Mouse (Mus musculus): ENCODE measurements around the gene Afap1l2.

Afap1l2 gene

GRCm38 (mm10) chr19:56976515-56976914 lies 31.5 kb downstream of the Afap1l2 start:
- DNase-seq (ENCODE audit: low spot score in 2 of 2) = no peak

DNA sequence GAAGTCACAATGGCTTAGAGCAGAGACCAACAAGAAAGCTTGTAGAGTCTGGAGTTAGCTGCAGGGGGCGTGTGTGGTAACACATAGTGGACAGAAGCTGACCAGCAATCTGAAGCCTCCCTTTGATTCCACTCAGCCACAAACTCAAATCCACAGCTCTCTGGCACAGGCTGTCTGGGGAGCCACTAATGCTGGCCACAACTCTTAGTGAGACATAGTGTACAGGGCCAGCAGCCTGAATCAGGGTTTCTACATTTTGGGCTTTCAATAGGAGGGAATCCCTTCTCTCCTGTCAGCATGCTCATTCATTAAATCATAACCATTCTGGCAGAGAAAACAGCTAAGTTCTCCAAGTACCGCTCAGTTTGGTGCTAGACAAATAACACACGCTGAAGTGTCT lies 32.5 kb downstream of the Afap1l2 start:
- DNase-seq (ENCODE audit: low spot score in 2 of 2) = no peak

DNA sequence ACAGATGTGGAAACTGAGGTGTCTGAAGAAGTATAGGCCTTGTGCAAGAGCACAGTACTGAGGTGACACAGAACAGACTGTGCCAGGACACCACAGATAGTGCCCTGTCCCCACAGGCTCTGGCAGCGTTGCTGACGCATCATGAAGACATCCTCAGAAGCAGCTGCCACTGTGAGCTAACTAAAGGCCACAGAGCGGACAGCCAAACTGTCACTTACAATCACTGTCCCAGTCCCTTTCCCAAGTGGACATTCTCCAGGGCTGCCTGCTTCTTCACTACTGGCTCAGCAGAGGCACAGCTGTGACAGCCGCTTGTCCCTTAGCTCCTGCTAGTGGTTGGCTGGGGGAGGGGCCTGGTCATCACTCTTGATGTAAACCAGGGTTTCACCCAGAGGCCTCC lies 33.9 kb downstream of the Afap1l2 start:
- peak in 1 of 2 experiments; percentile 43 for DNase-seq (ENCODE audit: low spot score in 2 of 2)

DNA sequence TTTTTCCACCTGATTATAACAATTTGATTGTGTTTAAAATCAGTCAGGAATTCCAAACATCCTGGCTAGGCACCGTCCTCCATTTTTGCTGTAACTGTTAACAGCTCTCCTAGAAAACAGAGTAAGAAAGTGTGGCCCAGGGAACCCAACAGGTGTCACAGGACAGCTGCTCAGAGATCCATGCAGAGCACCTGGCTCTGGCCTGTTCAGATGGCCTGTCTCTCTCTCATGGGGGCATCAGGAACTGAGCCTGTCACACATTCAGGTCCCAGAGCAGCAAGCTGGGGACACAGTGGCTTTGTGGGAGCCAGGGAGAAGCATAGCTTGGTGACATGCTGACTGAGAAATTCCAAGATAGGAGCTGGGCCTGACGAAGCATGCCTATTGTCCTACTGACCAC lies 35.3 kb downstream of the Afap1l2 start:
- no peak for DNase-seq (ENCODE audit: low spot score in 2 of 2)

DNA sequence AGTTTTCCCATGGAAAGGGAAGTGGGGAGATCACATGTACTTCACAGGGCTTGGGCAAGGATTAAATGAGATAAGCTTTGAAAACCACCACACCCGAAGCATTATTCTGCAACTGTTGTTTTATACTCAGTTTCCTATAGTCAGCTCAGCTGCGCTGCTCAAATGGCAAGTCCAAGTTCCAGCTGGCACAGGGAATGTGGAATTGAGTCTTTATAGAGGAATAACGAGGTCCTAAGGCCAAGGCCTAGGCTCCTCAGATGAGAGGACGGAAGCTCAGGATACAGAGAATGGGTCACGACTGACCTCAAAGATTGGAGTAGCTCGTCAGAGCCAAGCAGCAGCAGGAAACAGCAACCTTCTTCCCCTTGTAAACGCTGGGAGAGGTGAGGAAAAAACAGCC lies 36.7 kb downstream of the Afap1l2 start:
- no peak for DNase-seq (ENCODE audit: low spot score in 2 of 2)

GRCm38 (mm10) chr19:56963876-56964275 lies 44.2 kb downstream of the Afap1l2 start:
- no peak for DNase-seq (ENCODE audit: low spot score in 2 of 2)

DNA sequence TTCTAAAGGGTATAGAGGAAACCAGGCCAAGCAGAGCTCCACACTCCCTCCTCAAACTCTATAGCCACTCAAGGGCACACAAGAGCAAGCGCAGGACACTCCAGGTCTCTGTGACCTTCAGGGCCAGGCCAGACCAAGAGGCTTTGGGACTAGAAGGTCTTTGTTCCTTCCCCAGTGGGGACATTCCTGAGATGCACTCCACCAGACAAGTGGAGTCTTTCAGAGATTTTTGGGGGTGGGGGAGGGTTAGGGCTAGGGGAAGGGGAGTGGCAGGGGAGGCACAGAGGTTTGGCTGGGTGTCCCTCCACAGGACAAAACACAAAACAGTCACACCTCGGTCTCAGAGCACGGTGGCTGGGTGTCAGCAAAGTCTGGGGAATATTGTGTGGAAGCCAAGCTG lies 48.4 kb downstream of the Afap1l2 start:
- DNase-seq (ENCODE audit: low spot score in 2 of 2) = no peak

DNA sequence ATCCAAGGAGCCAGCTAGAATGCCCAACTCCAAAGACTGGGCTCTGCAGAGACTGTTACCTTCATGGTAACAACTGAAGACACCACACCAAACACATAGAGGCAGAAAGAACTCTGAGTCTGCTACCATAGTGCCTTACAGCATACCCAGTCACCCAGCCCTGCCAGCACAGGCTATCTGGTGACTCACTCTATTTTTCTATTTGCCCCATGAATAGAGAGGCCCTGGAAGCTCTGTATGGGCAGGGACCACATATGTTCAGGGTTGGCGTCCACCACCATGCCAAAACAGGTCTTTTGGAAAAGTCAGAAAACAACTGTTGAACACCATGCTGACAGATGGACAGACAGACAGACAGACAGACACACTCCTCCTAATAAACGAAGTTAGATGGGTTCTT lies 49.0 kb downstream of the Afap1l2 start:
- DNase-seq (ENCODE audit: low spot score in 2 of 2) = no peak

DNA sequence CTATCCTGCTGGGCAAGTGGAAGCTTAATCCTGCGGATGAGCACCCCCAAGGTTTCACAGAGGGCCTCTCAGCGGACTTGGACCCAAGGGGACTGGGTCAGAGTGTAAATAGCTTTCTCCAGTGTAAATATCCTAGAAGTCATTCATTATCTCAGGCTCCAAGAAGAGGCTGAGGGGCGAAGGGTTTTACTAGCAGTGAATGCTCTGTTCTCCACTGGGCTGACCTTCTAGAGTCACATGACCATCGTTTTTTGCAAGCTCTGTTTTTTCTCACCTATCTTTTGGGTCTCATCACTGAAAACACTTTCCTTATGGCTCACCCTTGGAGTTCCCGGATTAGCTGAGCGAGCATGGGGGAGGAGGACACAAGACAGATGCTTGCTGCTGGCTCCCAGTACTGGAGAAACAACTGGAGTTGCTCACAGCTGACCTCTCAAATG lies 49.4 kb downstream of the Afap1l2 start:
- no peak for DNase-seq (ENCODE audit: low spot score in 2 of 2)

DNA sequence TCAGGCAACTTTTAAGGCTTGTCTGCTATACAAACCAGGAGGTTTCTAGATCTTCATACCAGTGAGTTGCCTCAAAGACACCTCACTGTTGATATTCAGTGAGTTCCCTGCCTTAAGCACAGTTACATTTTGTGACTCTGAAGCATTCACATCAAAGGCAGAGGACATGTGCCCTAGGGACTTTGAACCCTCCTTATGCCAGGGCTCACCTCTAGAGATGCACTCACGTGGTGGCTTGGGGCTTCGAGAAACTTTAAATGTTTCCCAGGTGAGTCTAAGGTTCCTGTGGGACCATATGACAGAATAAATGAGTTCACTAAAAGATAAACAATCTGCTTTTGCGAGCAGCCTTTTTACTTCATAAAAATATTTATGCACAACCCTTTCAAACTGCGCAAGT lies 50.0 kb downstream of the Afap1l2 start:
- DNase-seq (ENCODE audit: low spot score in 2 of 2) = no peak

DNA sequence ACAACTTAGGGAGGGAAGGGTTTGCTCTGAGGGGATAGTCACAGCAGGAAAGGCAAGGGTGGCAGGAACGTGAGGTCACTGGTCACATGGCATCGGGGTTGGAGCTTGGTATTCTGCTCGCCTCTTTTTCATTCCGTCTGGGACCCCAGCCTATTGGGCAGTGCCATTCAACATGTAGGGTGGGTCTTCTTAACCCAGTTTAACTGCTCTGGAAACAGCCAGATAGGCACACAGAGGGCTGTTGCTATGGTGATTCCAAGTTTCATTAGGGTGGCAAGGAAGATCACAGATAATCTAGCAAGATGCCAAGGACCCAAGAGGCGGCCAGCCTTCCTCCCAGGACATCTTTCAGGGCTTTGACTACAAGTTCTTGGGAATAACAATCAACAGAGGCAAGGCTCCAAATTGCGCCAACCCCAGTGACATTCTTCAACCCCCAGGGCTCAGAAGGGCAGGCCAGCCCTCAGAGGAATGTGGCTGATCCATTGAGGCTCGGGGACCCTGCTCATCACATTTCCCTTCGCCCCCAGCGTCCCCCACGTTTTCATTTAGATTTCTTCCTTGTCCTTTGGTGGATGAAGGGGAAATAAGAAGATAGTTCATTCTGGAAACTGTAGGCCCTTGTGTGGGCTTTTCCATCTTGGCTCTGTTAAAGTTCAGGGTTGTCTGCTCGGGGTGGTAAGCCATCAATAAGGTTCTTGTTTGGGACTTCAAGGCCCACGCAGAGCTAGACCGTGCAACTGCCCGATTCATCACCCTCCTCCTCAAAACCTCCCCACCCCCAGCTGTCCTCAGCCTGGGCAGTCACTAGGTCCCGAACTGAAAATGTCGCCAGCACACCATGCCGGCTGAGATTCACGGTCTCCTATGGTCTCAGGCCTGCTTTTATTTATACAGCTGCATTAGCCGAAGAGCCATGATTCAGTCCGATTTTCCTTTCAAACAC lies 52.2 kb downstream of the Afap1l2 start:
- peak; percentile 67 to 74 for DNase-seq (ENCODE audit: low spot score in 2 of 2)

DNA sequence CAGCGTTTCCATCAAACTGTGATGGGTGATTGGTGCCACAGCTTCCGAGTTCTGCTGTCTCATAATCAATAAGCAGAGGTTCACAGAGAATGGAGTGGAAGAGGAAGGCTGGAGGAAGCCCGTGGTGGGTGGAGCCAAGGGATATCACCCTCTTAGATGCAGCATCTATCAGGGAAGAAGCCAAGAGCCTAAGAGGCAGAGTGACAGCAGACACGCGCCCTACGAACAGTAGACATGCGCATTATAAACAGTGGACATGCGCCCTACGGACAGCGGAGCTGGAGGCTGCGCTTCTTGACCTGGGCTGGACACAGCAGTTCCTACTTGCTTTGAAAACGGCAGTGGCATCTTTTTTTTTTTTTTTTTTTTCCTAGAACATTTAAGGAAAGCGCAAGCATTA lies 53.2 kb downstream of the Afap1l2 start:
- DNase-seq (ENCODE audit: low spot score in 2 of 2) = no peak

DNA sequence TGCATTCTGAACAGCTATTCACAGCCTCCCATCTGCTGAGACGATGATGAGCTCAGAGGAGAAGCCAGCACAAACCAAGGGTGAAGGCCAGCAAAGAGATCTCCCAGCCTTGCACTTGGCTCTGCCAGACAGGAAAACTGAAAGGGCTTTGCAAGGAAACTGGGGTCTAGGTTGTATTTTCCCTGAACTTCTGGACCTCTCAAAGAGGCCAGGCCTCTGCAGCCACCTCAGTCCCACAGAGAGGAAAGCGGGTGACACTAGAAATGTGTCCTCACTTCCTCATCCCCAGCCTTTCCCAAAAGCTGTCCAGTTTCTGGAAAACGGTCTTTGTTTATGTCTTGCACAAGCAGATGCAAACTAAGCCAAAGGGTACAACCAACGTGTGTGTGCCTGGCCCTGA lies 54.2 kb downstream of the Afap1l2 start:
- no peak for DNase-seq (ENCODE audit: low spot score in 2 of 2)

GRCm38 (mm10) chr19:56950818-56951217 lies 57.2 kb downstream of the Afap1l2 start:
- no peak for DNase-seq (ENCODE audit: low spot score in 2 of 2)

GRCm38 (mm10) chr19:56949868-56950267 lies 58.2 kb downstream of the Afap1l2 start:
- no peak for DNase-seq (ENCODE audit: low spot score in 2 of 2)

- no peak for DNase-seq (ENCODE audit: low spot score in 2 of 2)
Measured at GRCm38 (mm10) chr19:56947971-56948610, 59.9 kb downstream of the Afap1l2 start.

DNA sequence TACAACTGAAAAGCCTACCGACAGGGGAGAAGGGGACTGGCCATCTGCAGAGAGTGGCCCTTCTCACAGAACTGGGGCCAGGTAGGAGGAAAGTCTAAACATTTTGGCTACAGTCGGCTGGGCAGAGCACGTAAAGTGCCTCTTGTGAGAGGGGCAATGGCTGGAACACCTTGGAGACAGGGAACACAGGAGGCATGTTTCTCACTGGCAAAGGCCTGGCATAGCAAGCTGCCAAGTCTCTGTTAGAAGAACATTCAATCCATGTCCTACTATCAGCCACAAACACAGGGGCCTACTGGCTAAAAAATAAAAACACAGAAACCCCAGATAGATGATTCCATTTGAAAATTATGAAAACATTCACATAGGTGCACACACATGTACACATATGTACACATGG lies 61.3 kb downstream of the Afap1l2 start:
- DNase-seq (ENCODE audit: low spot score in 2 of 2) = no peak

DNA sequence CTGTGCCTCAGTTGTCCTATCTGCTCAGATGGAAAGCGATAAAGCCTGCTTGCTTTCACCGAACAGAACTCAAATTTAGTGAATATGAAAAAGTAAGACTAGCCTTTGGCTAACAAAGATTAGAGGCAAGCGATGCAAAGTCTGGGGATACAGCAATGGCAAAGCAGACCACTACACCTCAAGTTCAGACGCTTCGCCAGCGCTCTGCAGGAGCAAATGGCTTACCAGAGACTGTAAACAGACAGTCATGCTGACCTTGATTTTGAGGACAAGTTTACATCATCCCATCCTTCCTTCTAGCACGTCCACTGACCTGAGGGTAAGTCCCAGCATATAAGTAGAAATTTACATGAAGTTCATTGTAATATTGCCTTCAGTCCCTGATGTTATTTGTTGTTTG lies 61.8 kb downstream of the Afap1l2 start:
- no peak for DNase-seq (ENCODE audit: low spot score in 2 of 2)

DNA sequence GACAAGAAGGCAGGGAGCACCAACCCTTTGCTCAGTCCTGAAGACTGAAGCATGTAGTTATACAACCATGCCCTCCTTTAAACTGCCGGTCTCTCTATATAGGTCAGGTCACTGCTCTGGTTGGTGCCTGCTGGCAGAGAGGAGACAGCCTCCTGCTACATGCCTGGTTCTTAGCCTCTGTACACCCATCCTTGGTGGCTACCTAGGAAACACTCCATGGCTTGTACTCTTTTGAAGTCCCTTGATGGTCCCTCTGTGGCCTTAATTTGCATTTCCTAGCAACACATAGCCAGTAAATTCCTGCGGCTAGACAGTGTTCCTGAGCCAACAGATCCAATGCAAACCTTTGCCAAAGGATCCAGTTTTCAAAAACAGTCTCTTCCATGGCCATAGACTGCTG lies 62.4 kb downstream of the Afap1l2 start:
- DNase-seq (ENCODE audit: low spot score in 2 of 2) = no peak

DNA sequence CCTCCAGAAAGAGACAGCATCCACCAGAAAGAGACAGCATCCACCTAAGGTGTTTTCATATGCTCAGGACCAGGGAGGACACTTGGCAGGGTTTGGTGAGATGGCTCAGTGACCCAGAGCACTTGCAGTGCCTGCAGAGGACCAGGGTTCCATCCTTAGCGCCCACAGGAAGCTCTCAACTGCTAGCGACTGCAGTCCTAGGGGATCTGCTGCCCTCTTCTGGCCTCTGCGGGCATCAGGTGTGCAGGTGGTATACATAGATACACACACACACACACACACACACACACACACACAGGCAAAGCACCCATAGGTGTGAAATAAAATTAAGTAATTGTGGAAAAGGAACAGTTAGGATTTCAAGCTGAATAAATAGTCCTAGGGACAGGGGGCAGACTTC lies 63.2 kb downstream of the Afap1l2 start:
- DNase-seq (ENCODE audit: low spot score in 2 of 2) = no peak

DNA sequence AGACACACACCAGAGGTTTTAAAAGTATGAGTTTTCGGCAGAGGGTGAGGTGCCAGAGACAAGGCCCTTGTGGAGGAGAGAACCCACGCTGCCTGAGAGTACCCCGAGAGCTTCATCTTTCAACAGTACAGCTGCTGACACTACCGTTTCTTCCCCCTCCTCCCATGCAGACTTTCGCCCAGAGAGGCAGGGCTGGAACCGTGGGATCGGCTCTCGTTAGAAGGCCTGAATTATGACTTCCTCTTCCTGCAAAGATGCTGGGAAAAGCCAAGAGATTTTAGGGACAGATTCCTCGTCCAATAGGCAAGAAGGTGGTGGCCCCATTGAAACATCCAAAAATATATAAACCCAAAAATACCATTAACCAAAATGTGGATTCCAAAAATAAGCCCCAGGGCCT lies 63.8 kb downstream of the Afap1l2 start:
- DNase-seq (ENCODE audit: low spot score in 2 of 2) = no peak

GRCm38 (mm10) chr19:56942216-56942615 lies 65.8 kb downstream of the Afap1l2 start:
- no peak for DNase-seq (ENCODE audit: low spot score in 2 of 2)

DNA sequence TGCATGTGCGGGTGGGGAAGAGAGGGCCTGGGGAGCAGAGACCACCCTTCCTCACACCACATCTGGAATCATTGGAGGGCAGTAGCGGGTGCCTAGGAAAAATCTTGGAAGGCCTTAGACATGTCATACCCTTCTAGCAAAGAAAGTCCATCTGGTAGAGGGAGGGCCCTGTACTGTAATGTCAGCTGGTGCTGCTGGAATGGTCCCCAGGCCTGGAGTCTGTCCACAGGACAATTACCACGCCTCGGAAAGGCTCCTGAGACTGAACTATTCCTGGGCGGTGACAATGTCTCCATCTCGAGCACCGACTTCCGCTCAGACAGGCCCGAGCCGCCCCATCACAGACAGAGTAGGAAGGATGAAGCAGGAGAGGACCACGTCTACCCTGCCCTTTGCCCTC lies 67.5 kb downstream of the Afap1l2 start:
- DNase-seq (ENCODE audit: low spot score in 2 of 2) = no peak
